Mouse (Mus musculus) ES-E14 (cell line): ENCODE data around the gene Frs2. TPM values are rescaled to one million over a fixed set of nuclear protein-coding genes. Genes with fewer than 3 reads are reported as not detected.

Experiments
- DNase-seq: peaks from one replicate; pipeline ENCODE4 v3.0.0-alpha.2; 2013; ENCODE audit warnings: low read depth, low spot score
- H3K27ac ChIP-seq: 2 replicates; pipeline ENCODE4 v1.5.1; 2012; ENCODE audit warnings: low read depth, mild to moderate bottlenecking, low read length, moderate library complexity, mixed read lengths; ENCODE audit not compliant: poor library complexity, insufficient read depth, severe bottlenecking
- H3K36me3 ChIP-seq: 2 replicates; pipeline ENCODE4 v1.6.1; 2012; ENCODE audit warnings: mild to moderate bottlenecking, low read length, moderate library complexity, mixed read lengths; ENCODE audit not compliant: control insufficient read depth, poor library complexity, insufficient read depth, severe bottlenecking
- H3K4me1 ChIP-seq, 2 experiments: fragments of 150-350 bp in 1 of 2; sonication (generic) in 1 of 2; 2 replicates each; pipeline ENCODE4 v1.6.1; 2012; ENCODE audit warnings: low read length in 2 of 2, mild to moderate bottlenecking in 1 of 2, mixed read lengths in 1 of 2; ENCODE audit not compliant: control insufficient read depth in 2 of 2, insufficient read depth in 2 of 2, poor library complexity in 1 of 2
- H3K4me3 ChIP-seq, 2 experiments: fragments of 150-350 bp in 1 of 2; sonication (generic) in 1 of 2; 2 replicates each; pipeline ENCODE4 v1.5.1; 2012; ENCODE audit warnings: low read length in 2 of 2, low read depth in 1 of 2, mild to moderate bottlenecking in 1 of 2, mixed read lengths in 1 of 2; ENCODE audit not compliant: insufficient read depth in 1 of 2, poor library complexity in 1 of 2, severe bottlenecking in 1 of 2
- H3K9ac ChIP-seq: 2 replicates; pipeline ENCODE4 v1.6.1; 2012; ENCODE audit warnings: low read depth, mild to moderate bottlenecking, low read length, mixed read lengths; ENCODE audit not compliant: poor library complexity, insufficient read depth, severe bottlenecking
- H3K9me3 ChIP-seq: fragments of 150-350 bp; sonication (generic); 2 replicates; pipeline ENCODE4 v1.6.1; 2012; ENCODE audit warnings: low read depth, mild to moderate bottlenecking, low read length; ENCODE audit not compliant: control insufficient read depth, insufficient read depth
- CHD2 ChIP-seq: IDR thresholded peaks from 2 replicates; pipeline ENCODE4 v1.6.1; 2014; ENCODE audit warnings: mild to moderate bottlenecking, low read depth, low read length, inconsistent platforms
- HCFC1 ChIP-seq: IDR thresholded peaks from 2 replicates; pipeline ENCODE4 v1.6.1; 2012; ENCODE audit warnings: low read length, inconsistent platforms, borderline replicate concordance; ENCODE audit not compliant: insufficient read depth
- MAFK ChIP-seq: IDR thresholded peaks from 2 replicates; pipeline ENCODE4 v1.6.1; 2014; ENCODE audit warnings: mild to moderate bottlenecking, low read depth, low read length, inconsistent platforms; ENCODE audit not compliant: insufficient read depth
- ZC3H11A ChIP-seq: IDR thresholded peaks from 2 replicates; pipeline ENCODE4 v1.6.1; 2012; ENCODE audit warnings: low read depth, mild to moderate bottlenecking, inconsistent platforms, low read length, borderline replicate concordance
- ZNF384 ChIP-seq: IDR thresholded peaks from 2 replicates; pipeline ENCODE4 v1.6.1; 2012; ENCODE audit warnings: low read depth, low read length, inconsistent platforms
- in situ Hi-C, 2 experiments: fragments of 600-800 bp; cut with MboI; formaldehyde crosslinking; loops; one replicate each; pipeline ENCODE4 v1.15.1; 2025; ENCODE audit warnings: low sequenced_read_pairs in 2 of 2, inconsistent platforms in 1 of 2; ENCODE audit not compliant: unreplicated experiment in 2 of 2
- total RNA-seq: library from RNA; depleted of rRNA; stranded (reverse); fragments of 300-350 nt; gene quantifications from 2 replicates; pipeline ENCODE4 v1.2.3, GENCODE M21; 2012

Frs2 gene
- total RNA-seq, 1 experiment = 17.3 TPM

GRCm38 (mm10) chr10:117106686-117107085 is 41.6 kb downstream of the Frs2 start:
- no peaks in the 10 kb centered on the region for H3K36me3 ChIP-seq
- H3K27ac ChIP-seq = no peak overlapping the region
- peaks cover 0 to 3% of the 10 kb centered on the region in 2 experiments; a peak in 1 of 4 replicates for H3K4me1 ChIP-seq
- TF ChIP-seq ZC3H11A (no peak), CHD2 (no peak), ZNF384 (no peak), HCFC1 (no peak), MAFK (no peak)
- no peaks in the 10 kb centered on the region for H3K9me3 ChIP-seq
- H3K4me3 ChIP-seq = no peak overlapping the region
- no peak overlapping the region for H3K9ac ChIP-seq
- in situ Hi-C loops = no loop called here
- DNase-seq = no peak

DNA sequence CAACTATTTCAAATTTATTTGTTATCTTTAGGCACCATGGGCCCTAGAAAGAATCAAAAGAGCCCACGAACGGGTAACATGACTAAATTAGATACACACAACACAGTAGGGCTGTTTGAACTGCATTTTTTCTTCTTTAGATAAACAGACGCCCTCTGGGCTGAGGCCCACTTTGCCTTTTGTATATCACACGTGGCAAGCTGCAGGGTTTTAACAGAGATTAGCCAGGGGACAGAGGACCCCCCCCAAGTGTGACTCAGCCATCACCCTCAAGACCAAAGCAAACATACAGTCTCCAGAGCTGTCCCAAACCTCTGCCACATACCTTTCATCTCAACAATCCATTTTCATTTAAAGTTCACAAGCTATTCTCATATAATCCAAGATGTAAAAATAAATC is 42.1 kb downstream of the Frs2 start:
- Histone ChIP-seq H3K9me3 (no peaks in the 10 kb centered on the region), H3K9ac (no peak overlapping the region), H3K27ac (no peak overlapping the region), H3K4me1 (peaks cover 0 to 3% of the 10 kb centered on the region in 2 experiments; a peak in 1 of 4 replicates), H3K36me3 (no peaks in the 10 kb centered on the region), H3K4me3 (no peak overlapping the region)
- no peak for DNase-seq
- TF ChIP-seq HCFC1 (no peak), CHD2 (no peak), MAFK (no peak), ZNF384 (no peak), ZC3H11A (no peak)
- in situ Hi-C loops = no loop called here

DNA sequence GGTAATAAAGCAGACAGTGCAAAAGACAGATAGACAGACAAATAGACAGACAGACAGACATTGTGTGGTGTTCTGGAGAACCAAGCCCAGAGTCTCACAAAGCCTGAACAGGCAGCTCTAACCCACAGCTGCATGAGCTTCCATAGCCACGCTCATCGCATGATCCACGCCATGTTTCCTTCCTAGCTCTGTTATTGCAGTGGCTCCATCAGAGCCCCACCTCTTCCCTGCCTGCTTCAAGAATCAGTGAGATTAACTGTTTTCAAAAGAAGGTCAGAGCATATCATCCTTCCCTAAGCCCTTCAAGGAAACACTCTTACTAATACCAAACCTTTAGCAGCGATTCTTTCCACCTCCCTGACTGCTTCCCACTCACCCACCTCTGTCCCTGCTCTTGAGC is 43.3 kb downstream of the Frs2 start:
- no peak for TF ChIP-seq ZNF384
- TF ChIP-seq HCFC1 = no peak
- no peak for TF ChIP-seq MAFK
- TF ChIP-seq ZC3H11A = no peak
- no peak for TF ChIP-seq CHD2
- Histone ChIP-seq H3K4me1 (peaks cover 0 to 3% of the 10 kb centered on the region in 2 experiments; a peak in 1 of 4 replicates), H3K36me3 (no peaks in the 10 kb centered on the region), H3K9ac (no peak overlapping the region), H3K4me3 (no peak overlapping the region), H3K27ac (no peak overlapping the region), H3K9me3 (no peaks in the 10 kb centered on the region)
- DNase-seq = no peak
- in situ Hi-C loops = no loop called here

DNA sequence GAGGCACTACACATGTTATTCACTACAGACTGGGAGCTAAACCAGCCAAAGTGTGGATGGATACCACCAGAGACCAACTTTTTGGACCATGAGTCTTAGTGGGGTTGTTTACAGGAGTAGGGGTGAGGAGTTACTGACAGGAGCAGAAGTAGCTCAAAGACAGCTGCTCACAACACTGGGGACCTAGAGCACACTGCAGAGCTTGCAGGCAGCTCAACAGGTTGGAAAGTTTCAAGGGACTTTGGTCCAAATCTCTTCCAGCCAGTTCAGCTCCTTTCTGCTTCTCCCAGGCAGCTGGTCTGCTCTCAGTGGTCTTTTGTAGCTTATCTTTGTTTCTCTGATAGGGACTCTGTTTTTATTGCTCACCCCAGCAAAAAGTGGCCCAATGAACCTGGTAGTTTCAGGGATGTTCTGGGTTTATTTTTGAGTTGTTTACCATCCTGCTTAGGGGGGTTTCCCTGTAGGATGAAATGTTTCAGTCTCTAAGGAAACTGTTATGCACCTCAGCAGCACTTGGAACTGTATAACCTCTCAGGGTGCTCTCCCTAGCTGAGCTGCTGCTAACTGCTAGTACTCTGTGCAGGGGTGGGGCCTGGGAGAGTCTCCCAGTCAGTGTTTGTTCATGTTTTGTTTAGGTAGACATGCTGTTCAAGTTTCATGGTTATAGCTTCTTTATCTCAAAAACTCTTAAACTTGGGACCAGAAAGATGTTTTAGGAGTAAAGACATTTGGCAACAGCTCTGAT is 44.3 kb downstream of the Frs2 start:
- no peak overlapping the region for H3K27ac ChIP-seq
- no peak for DNase-seq
- no peak overlapping the region for H3K4me3 ChIP-seq
- TF ChIP-seq ZNF384 = no peak
- no peaks in the 10 kb centered on the region for H3K36me3 ChIP-seq
- in situ Hi-C loops = no loop called here
- H3K4me1 ChIP-seq = peaks cover 0 to 3% of the 10 kb centered on the region in 2 experiments; a peak in 1 of 4 replicates
- H3K9me3 ChIP-seq = no peaks in the 10 kb centered on the region
- no peak overlapping the region for H3K9ac ChIP-seq

DNA sequence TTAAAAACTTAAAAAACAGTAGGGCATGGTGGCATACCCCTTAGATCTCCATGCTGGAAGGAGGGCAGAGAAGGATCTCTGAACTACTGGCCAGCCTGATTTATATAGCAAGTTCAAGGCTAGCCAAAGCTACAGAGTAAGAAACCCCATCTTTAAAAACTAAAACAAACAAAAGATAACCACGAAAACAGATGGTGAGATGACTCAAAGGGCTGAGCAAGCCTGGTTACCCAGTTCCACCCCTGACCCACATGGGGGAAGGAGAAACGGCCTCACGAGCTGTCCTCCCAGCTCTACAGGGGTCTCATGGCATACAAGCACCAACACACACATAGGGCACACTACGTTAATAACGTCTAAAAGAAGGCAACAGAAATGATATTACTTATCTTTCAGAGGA is 48.2 kb downstream of the Frs2 start:
- Histone ChIP-seq H3K4me1 (no peaks in the 10 kb centered on the region), H3K9me3 (no peaks in the 10 kb centered on the region), H3K36me3 (no peaks in the 10 kb centered on the region), H3K9ac (no peak overlapping the region), H3K27ac (no peak overlapping the region), H3K4me3 (no peak overlapping the region)
- no peak for DNase-seq
- TF ChIP-seq HCFC1 (no peak), MAFK (no peak), CHD2 (no peak), ZNF384 (no peak), ZC3H11A (no peak)
- in situ Hi-C loops = no loop called here
